Mouse (Mus musculus): ENCODE measurements around the gene Gm14214. TPM values are rescaled to one million over a fixed set of nuclear protein-coding genes. Genes with fewer than 3 reads are reported as not detected.

Gm14214 gene
- total and polyA plus RNA-seq, 3 experiments, result not detected

DNA sequence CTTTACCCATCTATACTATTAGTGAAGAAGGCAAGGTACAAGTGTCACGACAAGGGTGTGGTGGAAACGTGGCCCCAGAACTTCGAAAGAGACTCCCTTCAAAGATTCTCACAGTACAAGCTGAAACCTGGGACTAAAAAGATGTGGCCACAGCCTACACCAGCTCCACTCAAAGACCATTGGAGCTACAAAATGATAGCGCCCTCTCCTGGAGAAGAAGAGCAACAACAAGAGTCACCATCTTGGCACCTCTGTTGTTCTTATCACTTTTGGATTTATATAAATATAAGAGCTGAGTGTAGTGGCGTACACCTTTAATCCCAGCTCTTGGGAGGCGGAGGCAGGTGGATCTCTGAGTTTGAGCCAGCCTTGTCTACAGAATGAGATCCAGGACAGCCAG, 14.0 kb downstream of the Gm14214 start:
- H3K36me3 ChIP-seq (replicated peaks), result no peaks in the 10 kb centered on the region
- H3K27me3 ChIP-seq (ENCODE audit: insufficient read depth, low read length), result peaks cover 18% of the 10 kb centered on the region
- H3K9me3 ChIP-seq (replicated peaks), result no peaks in the 10 kb centered on the region
- no peak overlapping the region for H3K4me3 ChIP-seq (ENCODE audit: low read depth, low read length)
- TF ChIP-seq TAL1 (conservative IDR thresholded peaks at IDR 0.05; ENCODE audit: low read depth, low read length) (no peak), CTCF (IDR thresholded peaks at IDR 0.05; ENCODE audit: low read depth, low read length) (no peak), GATA2 (IDR thresholded peaks at IDR 0.05; ENCODE audit: borderline replicate concordance, low read depth, low read length) (no peak), POLR2AphosphoS5 (IDR thresholded peaks at IDR 0.05; ENCODE audit: insufficient replicate concordance, low read depth, low read length) (no peak), GATA1 (IDR thresholded peaks at IDR 0.05; ENCODE audit: borderline replicate concordance, low read length) (no peak)
- DNase-seq (ENCODE audit: low spot score) (no peak), ATAC-seq (ENCODE audit: extremely low read depth, insufficient number of reproducible peaks, low FRiP score, poor library complexity, severe bottlenecking) (no peak)
- H3K4me1 ChIP-seq (ENCODE audit: insufficient read depth, low read depth, low read length), result peaks cover 7% of the 10 kb centered on the region

DNA sequence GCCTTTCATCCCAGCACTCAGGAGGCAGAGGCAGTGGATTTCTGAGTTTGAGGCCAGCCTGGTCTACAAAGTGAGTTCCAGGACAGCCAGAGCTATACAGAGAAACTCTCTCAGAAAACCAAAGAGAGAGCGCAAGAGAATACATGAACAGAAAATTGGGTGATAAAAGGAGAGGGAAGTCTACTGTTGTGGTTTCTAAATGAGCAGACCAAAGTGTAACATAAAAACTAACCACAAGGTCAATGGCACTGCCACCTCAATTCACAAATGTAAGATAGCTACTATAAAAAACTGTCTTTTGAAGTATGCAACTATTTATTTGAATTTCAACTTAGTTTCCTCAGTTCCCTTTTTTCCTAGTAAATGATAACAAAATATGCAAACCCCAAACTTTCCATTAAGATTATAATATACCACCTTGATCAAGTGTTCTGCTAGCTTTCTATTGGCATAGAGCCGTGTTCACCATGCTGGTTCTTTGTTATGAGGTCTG, 15.7 kb downstream of the Gm14214 start:
- Histone ChIP-seq H3K4me3 (ENCODE audit: low read depth, low read length) (no peak overlapping the region), H3K9me3 (replicated peaks) (no peaks in the 10 kb centered on the region), H3K4me1 (ENCODE audit: insufficient read depth, low read depth, low read length) (peaks cover 7% of the 10 kb centered on the region), H3K36me3 (replicated peaks) (no peaks in the 10 kb centered on the region), H3K27me3 (ENCODE audit: insufficient read depth, low read length) (peaks cover 9% of the 10 kb centered on the region)
- DNase-seq (ENCODE audit: low spot score) (no peak), ATAC-seq (ENCODE audit: extremely low read depth, insufficient number of reproducible peaks, low FRiP score, poor library complexity, severe bottlenecking) (no peak)
- TF ChIP-seq GATA1 (IDR thresholded peaks at IDR 0.05; ENCODE audit: borderline replicate concordance, low read length), result no peak
- TF ChIP-seq POLR2AphosphoS5 (IDR thresholded peaks at IDR 0.05; ENCODE audit: insufficient replicate concordance, low read depth, low read length), result no peak
- TF ChIP-seq GATA2 (IDR thresholded peaks at IDR 0.05; ENCODE audit: borderline replicate concordance, low read depth, low read length), result no peak
- TF ChIP-seq TAL1 (conservative IDR thresholded peaks at IDR 0.05; ENCODE audit: low read depth, low read length), result no peak
- no peak for TF ChIP-seq CTCF (IDR thresholded peaks at IDR 0.05; ENCODE audit: low read depth, low read length)

GRCm38 (mm10) chr2:154751924-154752323, 17.9 kb downstream of the Gm14214 start:
- H3K4me1 ChIP-seq (ENCODE audit: insufficient read depth, low read depth, low read length), result peaks cover 7% of the 10 kb centered on the region
- TF ChIP-seq TAL1 (conservative IDR thresholded peaks at IDR 0.05; ENCODE audit: low read depth, low read length) (no peak), GATA1 (IDR thresholded peaks at IDR 0.05; ENCODE audit: borderline replicate concordance, low read length) (no peak), CTCF (IDR thresholded peaks at IDR 0.05; ENCODE audit: low read depth, low read length) (no peak), GATA2 (IDR thresholded peaks at IDR 0.05; ENCODE audit: borderline replicate concordance, low read depth, low read length) (no peak), POLR2AphosphoS5 (IDR thresholded peaks at IDR 0.05; ENCODE audit: insufficient replicate concordance, low read depth, low read length) (no peak)
- no peaks in the 10 kb centered on the region for H3K36me3 ChIP-seq (replicated peaks)
- peaks cover 8% of the 10 kb centered on the region for H3K27me3 ChIP-seq (ENCODE audit: insufficient read depth, low read length)
- ATAC-seq (ENCODE audit: extremely low read depth, insufficient number of reproducible peaks, low FRiP score, poor library complexity, severe bottlenecking), result no peak
- DNase-seq (ENCODE audit: low spot score), result no peak
- H3K9me3 ChIP-seq (replicated peaks), result peaks cover 3% of the 10 kb centered on the region
- no peak overlapping the region; the same call in 1 of the 2 replicates for H3K4me3 ChIP-seq (ENCODE audit: low read depth, low read length)

DNA sequence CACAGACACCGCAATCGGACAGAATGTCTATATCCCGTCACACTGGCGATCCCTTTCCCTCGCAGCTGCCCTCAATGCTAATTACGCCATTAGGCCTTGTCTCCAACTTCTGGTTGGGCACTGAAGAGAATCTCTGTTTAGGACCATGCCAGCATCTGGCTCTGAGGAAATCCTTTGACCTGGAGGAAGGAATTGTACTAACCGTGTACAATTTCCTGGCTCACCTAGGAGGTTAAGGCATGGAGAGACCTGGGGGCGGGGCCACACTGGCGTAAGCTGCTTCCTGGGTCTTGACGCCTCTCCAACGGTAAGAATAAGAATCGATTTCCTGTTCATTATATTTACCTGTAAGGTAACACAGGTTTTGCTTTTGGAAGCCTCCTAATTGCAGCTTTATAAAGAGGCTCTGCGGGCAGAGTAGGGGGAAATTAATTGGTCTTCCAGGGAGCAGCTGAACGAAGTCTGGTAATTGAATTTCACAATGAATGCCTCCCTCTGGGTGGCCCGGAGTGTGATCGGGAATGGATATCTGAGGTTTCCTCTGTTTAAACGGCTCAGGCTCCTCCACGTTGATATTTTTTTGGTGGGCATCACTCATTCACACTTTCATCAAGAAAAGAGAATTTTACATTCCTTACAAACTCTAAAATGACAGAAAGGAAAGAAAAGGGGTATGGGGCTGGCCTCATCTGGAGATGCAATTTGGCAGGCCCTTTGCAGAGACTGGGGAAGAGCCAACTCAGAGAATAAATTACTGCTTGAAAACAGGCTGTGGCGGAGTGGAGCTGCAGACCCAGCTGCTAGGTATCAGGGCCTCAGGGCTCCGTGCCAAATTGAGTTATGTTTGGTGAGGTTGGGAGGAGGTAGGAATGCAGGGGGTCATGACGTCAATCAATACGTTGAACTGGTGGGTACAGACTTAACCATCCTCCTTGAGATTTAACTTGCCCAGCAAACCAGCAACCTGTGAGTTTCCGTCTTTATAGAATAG, 20.5 kb downstream of the Gm14214 start:
- ATAC-seq (ENCODE audit: extremely low read depth, insufficient number of reproducible peaks, low FRiP score, poor library complexity, severe bottlenecking) (no peak), DNase-seq (ENCODE audit: low spot score) (no peak)
- Histone ChIP-seq H3K4me3 (ENCODE audit: low read depth, low read length) (no peak overlapping the region), H3K27me3 (ENCODE audit: insufficient read depth, low read length) (peaks cover 20% of the 10 kb centered on the region), H3K4me1 (ENCODE audit: insufficient read depth, low read depth, low read length) (peaks cover 7% of the 10 kb centered on the region), H3K36me3 (replicated peaks) (no peaks in the 10 kb centered on the region), H3K9me3 (replicated peaks) (peaks cover 3% of the 10 kb centered on the region)
- no peak for TF ChIP-seq CTCF (IDR thresholded peaks at IDR 0.05; ENCODE audit: low read depth, low read length)
- no peak for TF ChIP-seq POLR2AphosphoS5 (IDR thresholded peaks at IDR 0.05; ENCODE audit: insufficient replicate concordance, low read depth, low read length)
- no peak for TF ChIP-seq GATA2 (IDR thresholded peaks at IDR 0.05; ENCODE audit: borderline replicate concordance, low read depth, low read length)
- no peak for TF ChIP-seq GATA1 (IDR thresholded peaks at IDR 0.05; ENCODE audit: borderline replicate concordance, low read length)
- TF ChIP-seq TAL1 (conservative IDR thresholded peaks at IDR 0.05; ENCODE audit: low read depth, low read length), result no peak

- H3K4me3 ChIP-seq (ENCODE audit: low read depth, low read length), result no peak overlapping the region
- TF ChIP-seq GATA2 (IDR thresholded peaks at IDR 0.05; ENCODE audit: borderline replicate concordance, low read depth, low read length), result no peak
- no peak for TF ChIP-seq GATA1 (IDR thresholded peaks at IDR 0.05; ENCODE audit: borderline replicate concordance, low read length)
- TF ChIP-seq CTCF (IDR thresholded peaks at IDR 0.05; ENCODE audit: low read depth, low read length), result no peak
- H3K27me3 ChIP-seq (ENCODE audit: insufficient read depth, low read length), result peaks cover 26% of the 10 kb centered on the region
- H3K4me1 ChIP-seq (ENCODE audit: insufficient read depth, low read depth, low read length), result peaks cover 7% of the 10 kb centered on the region
- H3K9me3 ChIP-seq (replicated peaks), result peaks cover 3% of the 10 kb centered on the region
- no peak for DNase-seq (ENCODE audit: low spot score)
- H3K36me3 ChIP-seq (replicated peaks), result no peaks in the 10 kb centered on the region
- no peak for ATAC-seq (ENCODE audit: extremely low read depth, insufficient number of reproducible peaks, low FRiP score, poor library complexity, severe bottlenecking)
These were observed 21.4 kb downstream of the Gm14214 start for GRCm38 (mm10) chr2:154748383-154748782.

DNA sequence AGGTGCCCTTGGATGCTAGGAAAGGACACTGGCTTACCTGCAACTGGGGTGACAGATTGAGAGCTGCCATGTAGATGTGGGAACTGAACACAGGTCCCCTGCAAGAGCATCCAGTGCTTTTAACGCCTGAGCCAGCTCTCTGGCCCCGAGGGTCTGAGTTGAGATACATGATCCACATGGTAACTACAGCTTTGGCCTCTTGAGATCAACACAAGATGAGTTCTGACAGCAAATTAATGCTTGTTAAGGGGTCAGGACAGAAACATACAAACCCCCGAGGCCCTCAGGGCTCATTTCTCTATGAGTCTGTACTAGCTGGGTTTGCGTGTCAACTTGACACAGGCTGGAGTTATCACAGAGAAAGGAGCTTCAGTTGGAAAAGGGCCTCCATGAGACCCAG, 25.9 kb downstream of the Gm14214 start:
- Histone ChIP-seq H3K27me3 (ENCODE audit: insufficient read depth, low read length) (peaks cover 48% of the 10 kb centered on the region), H3K9me3 (replicated peaks) (peaks cover 3% of the 10 kb centered on the region), H3K36me3 (replicated peaks) (no peaks in the 10 kb centered on the region), H3K4me1 (ENCODE audit: insufficient read depth, low read depth, low read length) (no peaks in the 10 kb centered on the region), H3K4me3 (ENCODE audit: low read depth, low read length) (no peak overlapping the region)
- ATAC-seq (ENCODE audit: extremely low read depth, insufficient number of reproducible peaks, low FRiP score, poor library complexity, severe bottlenecking) (no peak), DNase-seq (ENCODE audit: low spot score) (no peak)
- TF ChIP-seq TAL1 (conservative IDR thresholded peaks at IDR 0.05; ENCODE audit: low read depth, low read length) (no peak), POLR2AphosphoS5 (IDR thresholded peaks at IDR 0.05; ENCODE audit: insufficient replicate concordance, low read depth, low read length) (no peak), GATA1 (IDR thresholded peaks at IDR 0.05; ENCODE audit: borderline replicate concordance, low read length) (no peak), CTCF (IDR thresholded peaks at IDR 0.05; ENCODE audit: low read depth, low read length) (no peak), GATA2 (IDR thresholded peaks at IDR 0.05; ENCODE audit: borderline replicate concordance, low read depth, low read length) (no peak)

Measured in G1E (cell line).